ENCODE assay signal across 21 mouse cellular contexts in the genomic region with DNA sequence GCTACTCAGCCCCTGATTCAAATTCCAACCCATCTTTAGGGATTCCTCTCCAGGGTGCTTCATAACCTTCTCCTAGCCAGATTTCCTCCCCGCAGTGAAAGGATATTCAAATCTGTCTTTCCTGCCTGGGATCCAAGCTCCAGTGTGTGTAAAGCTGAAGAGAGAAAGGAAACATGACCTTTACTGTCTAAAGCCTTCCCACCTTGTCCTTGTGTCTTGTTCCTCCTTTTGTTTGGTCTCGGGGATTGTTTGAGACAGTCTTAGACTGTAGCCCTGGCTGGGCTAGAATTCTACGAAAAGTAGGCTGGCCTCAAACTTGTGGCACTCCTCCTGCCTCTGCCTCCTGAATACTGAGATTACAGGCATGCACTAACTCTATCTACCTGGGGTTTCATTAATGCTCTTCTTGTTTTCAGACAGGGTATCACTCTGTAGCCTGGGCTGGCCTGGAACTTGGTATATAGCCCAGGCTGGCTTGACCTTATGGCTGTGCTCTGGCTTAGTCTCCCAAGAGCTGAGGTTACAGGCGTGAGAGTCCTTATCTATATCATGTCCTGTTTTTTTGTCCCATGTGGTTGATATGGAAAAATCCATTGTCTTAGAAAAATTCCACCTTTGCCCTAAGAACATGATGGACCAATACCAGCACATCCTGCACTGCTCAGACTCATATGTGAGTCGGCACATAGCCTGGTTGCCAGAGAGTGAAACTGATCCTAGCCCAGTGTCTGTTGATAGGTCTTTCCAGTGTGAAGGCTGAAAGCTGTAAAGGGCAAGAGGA. TPM values are rescaled to one million over a fixed set of nuclear protein-coding genes. Genes with fewer than 3 reads are reported as not detected.
A peak's percentile ranks its signal among the peaks of the same experiment; 100 is the strongest.
DNase-seq lines count a peak whose midpoint lies in the region; ATAC-seq and TF ChIP-seq lines count a peak whose summit lies in the region.
"Had no signal": no experiment of that assay in that cellular context is flagged by ENCODE, and none has a peak within 500 bp of the region (broad histone marks: within the 10 kb centered on the region; RNA-seq: fewer than 3 reads in every experiment).

No protein-coding gene starts in this region.

- H3K27me3 ChIP-seq in heart, adult 2 months (ENCODE audit: control insufficient read depth, insufficient read depth, low read length): no peaks in the 10 kb centered on the region
- no peaks in the 10 kb centered on the region for H3K27me3 ChIP-seq in heart, embryonic 11.5 days (ENCODE audit: control insufficient read depth, insufficient read depth, low read length)
- no peaks in the 10 kb centered on the region for H3K27me3 ChIP-seq in liver, postnatal 0 days (ENCODE audit: insufficient read depth, low read length)
- no peaks in the 10 kb centered on the region for H3K27me3 ChIP-seq in liver, embryonic 12.5 days (replicated peaks)
- H3K27me3 ChIP-seq in heart, embryonic 15.5 days: no peaks in the 10 kb centered on the region
- H3K27me3 ChIP-seq in midbrain, embryonic 14.5 days (ENCODE audit: control insufficient read depth, insufficient read depth, low read length): no peaks in the 10 kb centered on the region
- H3K27me3 ChIP-seq: CH12.LX; hindbrain, embryonic 15.5 days; intestine, embryonic 15.5 days had no signal

- H3K79me2 ChIP-seq in heart, adult 2 months (replicated peaks; ENCODE audit: control insufficient read depth, insufficient read depth, low read length): no peaks in the 10 kb centered on the region

- H3K36me3 ChIP-seq in heart, adult 2 months (ENCODE audit: control insufficient read depth, insufficient read depth, low read length): no peaks in the 10 kb centered on the region
- peaks cover 8% of the 10 kb centered on the region for H3K36me3 ChIP-seq in heart, embryonic 11.5 days (ENCODE audit: control insufficient read depth, insufficient read depth, low read length)
- H3K36me3 ChIP-seq in liver, postnatal 0 days (replicated peaks; ENCODE audit: insufficient read depth, low read length): no peaks in the 10 kb centered on the region
- H3K36me3 ChIP-seq in liver, embryonic 12.5 days: no peaks in the 10 kb centered on the region
- peaks cover 35% of the 10 kb centered on the region; the same call in 1 of the 2 replicates for H3K36me3 ChIP-seq in heart, embryonic 15.5 days
- no peaks in the 10 kb centered on the region for H3K36me3 ChIP-seq in midbrain, embryonic 14.5 days (ENCODE audit: control insufficient read depth, insufficient read depth, low read length)
- H3K36me3 ChIP-seq: forebrain, embryonic 10.5 days; intestine, embryonic 15.5 days; midbrain, embryonic 13.5 days had no signal

- 0 out of 2 replicates have a peak, but pooled peaks have one; percentile 24 for TF ChIP-seq EP300 in heart, adult 2 months (IDR thresholded peaks at IDR 0.05; ENCODE audit: insufficient read depth, low read depth, low read length)
- no peak for TF ChIP-seq EP300 in liver, postnatal 0 days (IDR thresholded peaks at IDR 0.05; ENCODE audit: low read depth)

- no peak overlapping the region for H3K4me3 ChIP-seq in heart, adult 2 months
- no peak overlapping the region for H3K4me3 ChIP-seq in heart, embryonic 11.5 days (ENCODE audit: low read depth, low read length)
- no peak overlapping the region for H3K4me3 ChIP-seq in liver, postnatal 0 days (ENCODE audit: low read depth, low read length)
- H3K4me3 ChIP-seq in liver, embryonic 12.5 days: no peak overlapping the region
- no peak overlapping the region for H3K4me3 ChIP-seq in heart, embryonic 15.5 days
- no peak overlapping the region for H3K4me3 ChIP-seq in midbrain, embryonic 14.5 days (replicated peaks; ENCODE audit: low read depth, low read length)
- H3K4me3 ChIP-seq: forebrain, embryonic 10.5 days; hindbrain, embryonic 15.5 days; intestine, embryonic 15.5 days; midbrain, embryonic 13.5 days had no signal

- 43% methylated on average over 5 of the region's 5 CpGs for WGBS in heart, adult 2 months
- 73% methylated on average over 5 of the region's 5 CpGs for WGBS in heart, embryonic 11.5 days (ENCODE audit: insufficient replicate concordance)
- 62% methylated on average over 5 of the region's 5 CpGs for WGBS in liver, postnatal 0 days (ENCODE audit: insufficient replicate concordance)
- WGBS in liver, embryonic 12.5 days (ENCODE audit: insufficient replicate concordance): 65% methylated on average over 5 of the region's 5 CpGs
- WGBS in heart, embryonic 15.5 days: 72% methylated on average over 5 of the region's 5 CpGs
- 88% methylated on average over 5 of the region's 5 CpGs for WGBS in midbrain, embryonic 14.5 days

- peak overlapping the region; percentile 60 for H3K27ac ChIP-seq in heart, adult 2 months
- no peak overlapping the region for H3K27ac ChIP-seq in heart, embryonic 11.5 days (ENCODE audit: low read depth, low read length)
- no peak overlapping the region for H3K27ac ChIP-seq in liver, postnatal 0 days (ENCODE audit: low read depth)
- no peak overlapping the region for H3K27ac ChIP-seq in liver, embryonic 12.5 days
- 0 out of 2 replicates have a peak overlapping the region, but pooled peaks have one; percentile 14 for H3K27ac ChIP-seq in heart, embryonic 15.5 days
- no peak overlapping the region for H3K27ac ChIP-seq in midbrain, embryonic 14.5 days (replicated peaks; ENCODE audit: low read depth, low read length)
- H3K27ac ChIP-seq: forebrain, embryonic 10.5 days; hindbrain, embryonic 15.5 days; intestine, embryonic 15.5 days; liver, embryonic 14.5 days; midbrain, embryonic 13.5 days had no signal

- peaks cover 4% of the 10 kb centered on the region for H3K4me1 ChIP-seq in heart, adult 2 months (ENCODE audit: control insufficient read depth, insufficient read depth, low read length)
- no peaks in the 10 kb centered on the region for H3K4me1 ChIP-seq in heart, embryonic 11.5 days (ENCODE audit: control insufficient read depth, insufficient read depth, low read length)
- H3K4me1 ChIP-seq in liver, postnatal 0 days (ENCODE audit: insufficient read depth): no peaks in the 10 kb centered on the region
- no peaks in the 10 kb centered on the region for H3K4me1 ChIP-seq in liver, embryonic 12.5 days
- H3K4me1 ChIP-seq in heart, embryonic 15.5 days (replicated peaks): no peaks in the 10 kb centered on the region
- no peaks in the 10 kb centered on the region for H3K4me1 ChIP-seq in midbrain, embryonic 14.5 days (ENCODE audit: control insufficient read depth, insufficient read depth, low read length)
- H3K4me1 ChIP-seq: hindbrain, embryonic 15.5 days; intestine, embryonic 15.5 days; midbrain, embryonic 13.5 days had no signal

- H3K9ac ChIP-seq in heart, adult 2 months (ENCODE audit: low read depth, low read length): no peak overlapping the region
- no peak overlapping the region for H3K9ac ChIP-seq in heart, embryonic 11.5 days (ENCODE audit: low read depth, low read length)
- H3K9ac ChIP-seq in liver, postnatal 0 days (replicated peaks): no peak overlapping the region
- H3K9ac ChIP-seq in liver, embryonic 12.5 days: no peak overlapping the region
- no peak overlapping the region for H3K9ac ChIP-seq in heart, embryonic 15.5 days
- H3K9ac ChIP-seq in midbrain, embryonic 14.5 days (replicated peaks; ENCODE audit: low read length): no peak overlapping the region
- H3K9ac ChIP-seq: hindbrain, embryonic 15.5 days; intestine, embryonic 15.5 days; liver, embryonic 14.5 days; midbrain, embryonic 13.5 days had no signal

- DNase-seq in heart, adult 2 months: no peak
- no peak for DNase-seq in liver, postnatal 0 days
- no peak for DNase-seq in midbrain, embryonic 14.5 days
- DNase-seq: adrenal gland, postnatal 25 days; cerebellum, adult 18-20 months; kidney, adult 9 months; kidney, postnatal 36 days; left cerebral cortex, postnatal 4 days; spleen, adult 18-20 months; thymus, postnatal 25 days had no signal

- TF ChIP-seq POLR2A in heart, adult 2 months (IDR thresholded peaks at IDR 0.05; ENCODE audit: insufficient read depth, low read depth, low read length): no peak

- no peak for TF ChIP-seq CTCF in heart, adult 2 months (IDR thresholded peaks at IDR 0.05)
- TF ChIP-seq CTCF in liver, postnatal 0 days (IDR thresholded peaks at IDR 0.05; ENCODE audit: low read depth): no peak

- ATAC-seq in heart, embryonic 11.5 days (replicated peaks; ENCODE audit: insufficient number of reproducible peaks, low FRiP score, low TSS enrichment): no peak
- peak; percentile 27; the same call in 1 of the 2 replicates for ATAC-seq in liver, postnatal 0 days
- ATAC-seq in liver, embryonic 12.5 days: no peak
- no peak for ATAC-seq in heart, embryonic 15.5 days (replicated peaks; ENCODE audit: insufficient number of reproducible peaks, insufficient read depth, low FRiP score, low read depth)
- no peak for ATAC-seq in granulocyte monocyte progenitor cell, adult 5-6 weeks (replicated peaks; ENCODE audit: poor library complexity, severe bottlenecking)
- ATAC-seq in midbrain, embryonic 14.5 days (ENCODE audit: low FRiP score, low TSS enrichment): no peak
- ATAC-seq: intestine, embryonic 15.5 days; lung, postnatal 0 days; midbrain, embryonic 13.5 days had no signal

- H3K4me2 ChIP-seq in heart, embryonic 11.5 days: no peak overlapping the region
- no peak overlapping the region for H3K4me2 ChIP-seq in liver, postnatal 0 days (ENCODE audit: low read depth, low read length)
- H3K4me2 ChIP-seq in liver, embryonic 12.5 days: no peak overlapping the region
- no peak overlapping the region for H3K4me2 ChIP-seq in heart, embryonic 15.5 days
- H3K4me2 ChIP-seq in midbrain, embryonic 14.5 days (ENCODE audit: low read length): no peak overlapping the region
- H3K4me2 ChIP-seq: hindbrain, embryonic 15.5 days; intestine, embryonic 15.5 days; midbrain, embryonic 13.5 days had no signal

- intact Hi-C loops in heart, adult 2 months (cut with DNase I): no loop called here

- H3K9me3 ChIP-seq in heart, embryonic 11.5 days (replicated peaks; ENCODE audit: control insufficient read depth, low read length): no peaks in the 10 kb centered on the region
- no peaks in the 10 kb centered on the region for H3K9me3 ChIP-seq in liver, postnatal 0 days (ENCODE audit: low read length)
- no peaks in the 10 kb centered on the region for H3K9me3 ChIP-seq in liver, embryonic 12.5 days (replicated peaks)
- no peaks in the 10 kb centered on the region for H3K9me3 ChIP-seq in heart, embryonic 15.5 days (replicated peaks)
- no peaks in the 10 kb centered on the region for H3K9me3 ChIP-seq in midbrain, embryonic 14.5 days (ENCODE audit: control insufficient read depth, low read length)
- H3K9me3 ChIP-seq: forebrain, embryonic 10.5 days; hindbrain, embryonic 15.5 days; intestine, embryonic 15.5 days; midbrain, embryonic 13.5 days had no signal

RNA-seq across cellular contexts. Expression of gene Akap2, which starts 22.9 kb away (rescaled TPM):
- total RNA-seq in heart, adult 2 months (2021): 100 to 1,000 TPM in 1 of 2 experiments, 10 to 100 TPM in 1; 86.4 to 106 TPM
- 72.4 and 95.9 TPM in 2 replicates for polyA plus RNA-seq in heart, adult 2 months (2012; rRNA removed)
- 43.4 and 45.9 TPM in 2 replicates for polyA plus RNA-seq in heart, embryonic 11.5 days (2014; fragmentation: Nextera tagmentation; extraction: Ambion mirVana)
- 1.9 and 2.0 TPM in 2 replicates for polyA plus RNA-seq in liver, postnatal 0 days (2015; fragmentation: Nextera tagmentation; extraction: Ambion mirVana)
- polyA plus RNA-seq in liver, embryonic 12.5 days (2016; fragmentation: Nextera tagmentation; extraction: Ambion mirVana): 1.7 and 2.5 TPM in 2 replicates
- 40.0 and 48.5 TPM in 2 replicates for polyA plus RNA-seq in heart, embryonic 15.5 days (2015; fragmentation: Nextera tagmentation; extraction: Ambion mirVana)
- not detected in 2 replicates for total RNA-seq in granulocyte monocyte progenitor cell, adult 5-6 weeks (2014; fragmentation: Nextera tagmentation)
- not detected in 2 replicates for total RNA-seq in granulocyte monocyte progenitor cell, adult 5-6 weeks (2017)
- polyA plus RNA-seq in midbrain, embryonic 14.5 days (2014; fragmentation: Nextera tagmentation; extraction: Ambion mirVana): 6.6 and 10.6 TPM in 2 replicates

Comparison
In these comparisons a context has a peak if more than half of its experiments do, and no peak if none do; other contexts are left out.
1. H3K27ac ChIP-seq: peak in heart, adult 2 months (single experiment) and heart, embryonic 15.5 days (single experiment); none in heart, embryonic 11.5 days (single experiment), liver, postnatal 0 days (single experiment), liver, embryonic 12.5 days (single experiment) and midbrain, embryonic 14.5 days (single experiment).